Mouse (Mus musculus) embryonic facial prominence, embryonic 11.5 days (tissue): ENCODE measurements at regions not wholly inside any gene's neighbourhood (a gene's known extent, or its start where the extent isn't known, plus 50 kb on each side); places are given as distances from the start of the nearest gene placed in this dataset.

Source experiments
- ATAC-seq: fragments of 200-750 bp; cut with Nextera tagmentation; replicated peaks from 2 replicates; pipeline ENCODE4 v1.8.0; 2017; ENCODE audit warnings: low read depth; ENCODE audit not compliant: insufficient number of reproducible peaks, low FRiP score, low TSS enrichment
- DNase-seq: peaks from one replicate; pipeline ENCODE4 v3.0.0-alpha.2; 2015; ENCODE audit warnings: low spot score
- H3K27ac ChIP-seq: fragments of 300-500 bp; sonication (generic); replicated peaks from 2 replicates; pipeline ENCODE4 v1.5.1; 2014; ENCODE audit warnings: mild to moderate bottlenecking, low read depth, low read length, control low read depth
- H3K27me3 ChIP-seq: fragments of 300-500 bp; sonication (generic); 2 replicates; pipeline ENCODE4 v1.6.1; 2014; ENCODE audit warnings: mild to moderate bottlenecking, low read length, moderate library complexity, mixed read lengths; ENCODE audit not compliant: control insufficient read depth, insufficient read depth
- H3K36me3 ChIP-seq: fragments of 300-500 bp; sonication (generic); replicated peaks from 2 replicates; pipeline ENCODE4 v1.6.1; 2014; ENCODE audit warnings: low read depth, mild to moderate bottlenecking, low read length, moderate library complexity, mixed read lengths; ENCODE audit not compliant: control insufficient read depth, insufficient read depth
- H3K4me1 ChIP-seq: fragments of 300-500 bp; sonication (generic); 2 replicates; pipeline ENCODE4 v1.6.1; 2014; ENCODE audit warnings: low read length, mixed read lengths; ENCODE audit not compliant: control insufficient read depth, insufficient read depth
- H3K4me2 ChIP-seq: fragments of 300-500 bp; sonication (generic); 2 replicates; pipeline ENCODE4 v1.6.1; 2014; ENCODE audit warnings: low read depth, mild to moderate bottlenecking, control low read depth, low read length, moderate library complexity
- H3K4me3 ChIP-seq: fragments of 300-500 bp; sonication (generic); 2 replicates; pipeline ENCODE4 v1.5.1; 2014; ENCODE audit warnings: low read depth, low read length, control low read depth
- H3K9ac ChIP-seq: fragments of 300-500 bp; sonication (generic); replicated peaks from 2 replicates; pipeline ENCODE4 v1.6.1; 2014; ENCODE audit warnings: mild to moderate bottlenecking, control low read depth, low read length
- H3K9me3 ChIP-seq: fragments of 300-500 bp; sonication (generic); replicated peaks from 2 replicates; pipeline ENCODE4 v1.6.1; 2016; ENCODE audit warnings: mild to moderate bottlenecking, low read length, inconsistent platforms, mixed read lengths; ENCODE audit not compliant: control insufficient read depth
- WGBS: fragments of 180-500 bp; shearing (Covaris S2); extraction: QIAGEN DNeasy Blood & Tissue Kit; methylation state at CpG from one replicate; pipeline ENCODE4 v1.1.7; 2014; 5-methylcytosine and 5-hydroxymethylcytosine counted together

DNA sequence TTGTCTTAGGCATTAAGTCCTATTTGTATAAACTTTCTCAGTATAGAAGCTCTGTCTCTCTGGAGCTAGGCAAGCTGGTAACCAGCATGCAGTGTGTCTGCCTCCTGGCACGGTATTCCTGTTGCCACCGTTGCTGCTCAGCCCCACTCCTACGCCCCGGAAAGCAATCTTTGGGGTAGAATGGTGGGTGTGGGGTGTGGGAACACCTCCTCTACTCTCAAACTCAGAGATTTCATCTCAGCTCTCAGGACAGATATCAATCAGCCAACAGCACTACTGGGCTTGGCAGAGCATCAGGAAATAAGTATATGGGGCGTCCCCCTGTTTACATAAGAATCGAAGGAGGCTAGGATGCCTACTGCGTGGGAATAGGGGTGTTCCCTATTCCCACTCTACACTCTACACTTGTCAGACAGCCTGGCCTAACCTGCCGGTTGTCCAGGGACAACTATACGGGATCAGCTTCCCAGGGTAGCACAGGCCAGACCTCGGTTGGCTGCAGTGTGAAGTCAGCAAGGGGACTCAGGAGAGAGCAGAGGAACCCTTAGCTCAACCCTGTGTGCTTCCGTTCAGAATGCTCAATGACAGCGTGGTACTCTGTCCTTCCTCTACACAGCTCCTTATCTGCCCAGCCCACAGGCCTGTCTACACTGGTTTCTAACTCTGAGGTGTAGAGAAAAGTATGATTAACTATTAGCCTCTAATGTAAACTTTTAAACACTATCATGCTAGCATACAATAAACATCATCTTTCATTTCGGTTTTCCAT lies 167.3 kb downstream of the Snx10 start:
- Histone ChIP-seq H3K9ac (no peak overlapping the region), H3K36me3 (no peaks in the 10 kb centered on the region), H3K27ac (no peak overlapping the region), H3K4me1 (no peaks in the 10 kb centered on the region), H3K9me3 (no peaks in the 10 kb centered on the region), H3K27me3 (no peaks in the 10 kb centered on the region), H3K4me2 (no peak overlapping the region), H3K4me3 (no peak overlapping the region)
- DNase-seq (no peak), ATAC-seq (no peak)
- 89% methylated on average over 13 of the region's 13 CpGs for WGBS

DNA sequence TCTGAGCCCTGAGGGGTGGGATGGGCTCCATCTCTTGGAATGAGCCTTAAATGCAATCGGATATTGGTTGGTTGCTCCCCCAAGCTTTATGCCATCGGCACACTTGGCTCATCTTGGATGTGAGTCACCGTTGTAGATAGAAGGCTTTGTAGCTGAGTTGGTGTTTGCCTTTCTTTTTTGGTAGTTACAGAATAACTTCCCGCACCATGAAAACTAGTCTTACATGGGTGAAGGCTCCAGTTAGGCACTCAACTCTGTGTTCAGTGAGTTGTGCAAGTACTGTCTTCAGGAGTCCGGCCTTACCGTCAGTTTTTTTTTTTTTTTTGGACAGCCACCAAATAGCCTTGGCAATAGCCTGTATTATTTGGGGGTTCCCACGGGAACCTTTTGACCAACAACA lies 170.3 kb downstream of the Snx10 start:
- DNase-seq, result no peak
- Histone ChIP-seq H3K9ac (no peak overlapping the region), H3K9me3 (no peaks in the 10 kb centered on the region), H3K4me1 (no peaks in the 10 kb centered on the region), H3K4me3 (no peak overlapping the region), H3K27ac (no peak overlapping the region), H3K27me3 (no peaks in the 10 kb centered on the region), H3K36me3 (no peaks in the 10 kb centered on the region), H3K4me2 (no peak overlapping the region)
- WGBS, result 85% methylated on average over 7 of the region's 7 CpGs
- no peak for ATAC-seq

DNA sequence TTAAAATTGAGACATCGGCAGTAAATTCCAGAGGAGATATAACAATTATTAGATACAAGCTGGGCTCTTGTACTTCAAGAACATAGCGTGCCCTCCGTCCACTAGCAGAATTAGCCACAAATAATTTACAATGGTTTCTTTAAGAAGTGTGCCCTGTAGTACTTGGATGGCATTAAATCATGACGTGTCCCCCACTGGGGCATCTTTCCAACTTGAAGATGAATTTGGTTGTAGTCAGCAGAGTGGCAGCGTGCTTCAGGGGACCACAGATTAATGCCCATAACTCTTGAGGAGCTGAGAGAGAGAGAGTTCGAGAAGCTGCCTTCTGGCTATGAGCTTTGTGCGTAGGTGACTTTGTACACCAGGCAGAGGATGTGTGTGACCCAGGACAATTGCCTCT lies 172.7 kb downstream of the Snx10 start:
- Histone ChIP-seq H3K36me3 (no peaks in the 10 kb centered on the region), H3K9ac (no peak overlapping the region), H3K27ac (no peak overlapping the region), H3K9me3 (no peaks in the 10 kb centered on the region), H3K27me3 (no peaks in the 10 kb centered on the region), H3K4me2 (no peak overlapping the region), H3K4me1 (no peaks in the 10 kb centered on the region), H3K4me3 (no peak overlapping the region)
- DNase-seq, result no peak
- ATAC-seq, result no peak
- 86% methylated on average over 7 of the region's 7 CpGs for WGBS

DNA sequence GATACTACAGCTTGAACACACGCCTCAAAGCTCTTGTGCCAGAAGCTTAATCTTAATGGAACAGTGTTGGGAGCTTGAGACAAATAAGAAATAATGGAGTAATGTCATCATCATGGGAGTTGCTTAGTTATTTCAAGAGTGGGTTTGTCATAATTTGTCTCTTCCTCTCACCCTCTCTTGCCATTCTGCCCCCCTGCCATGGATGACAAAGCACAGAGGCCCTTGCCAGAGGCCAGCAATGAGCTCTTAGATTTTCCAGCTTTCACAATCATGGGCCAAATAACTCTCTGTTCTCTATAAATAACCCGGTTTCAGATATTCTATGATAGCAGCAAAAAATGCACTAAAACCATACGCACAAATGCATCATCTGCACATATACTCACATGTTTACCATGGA lies 174.1 kb downstream of the Snx10 start:
- no peak for ATAC-seq

DNA sequence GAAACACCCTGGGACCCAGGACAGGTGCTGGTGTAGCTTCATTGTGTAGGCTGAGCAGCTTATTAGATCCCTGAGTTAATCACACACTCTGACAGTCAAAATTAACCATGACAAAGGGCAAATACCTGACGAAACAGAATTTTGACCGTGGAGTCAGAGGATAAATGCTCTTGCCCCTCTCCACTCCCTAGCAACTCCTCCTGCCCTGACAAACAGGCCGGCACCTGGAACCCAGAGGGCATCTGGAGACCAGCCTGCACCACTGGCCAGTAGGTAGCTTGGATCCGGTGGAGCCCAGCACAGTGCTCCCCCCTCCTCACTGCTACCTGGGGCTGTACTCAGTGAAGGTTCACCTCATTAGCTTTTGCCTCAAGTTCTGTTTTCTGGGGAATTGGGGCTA lies 174.5 kb downstream of the Snx10 start:
- no peak overlapping the region for H3K4me2 ChIP-seq
- H3K27ac ChIP-seq, result no peak overlapping the region
- H3K27me3 ChIP-seq, result no peaks in the 10 kb centered on the region
- H3K9me3 ChIP-seq, result no peaks in the 10 kb centered on the region
- no peaks in the 10 kb centered on the region for H3K36me3 ChIP-seq
- no peak overlapping the region for H3K4me3 ChIP-seq
- no peak for DNase-seq
- no peaks in the 10 kb centered on the region for H3K4me1 ChIP-seq
- no peak for ATAC-seq
- no peak overlapping the region for H3K9ac ChIP-seq
- WGBS, result 67% methylated on average over 4 of the region's 4 CpGs

More for the DNA sequence above, 174.1 kb downstream of the Snx10 start:
- DNase-seq, result no peak
- Histone ChIP-seq H3K4me3 (no peak overlapping the region), H3K9me3 (no peaks in the 10 kb centered on the region), H3K27ac (no peak overlapping the region), H3K36me3 (no peaks in the 10 kb centered on the region), H3K4me2 (no peak overlapping the region), H3K9ac (no peak overlapping the region), H3K27me3 (no peaks in the 10 kb centered on the region), H3K4me1 (no peaks in the 10 kb centered on the region)
- 84% methylated on average over 3 of the region's 3 CpGs for WGBS

DNA sequence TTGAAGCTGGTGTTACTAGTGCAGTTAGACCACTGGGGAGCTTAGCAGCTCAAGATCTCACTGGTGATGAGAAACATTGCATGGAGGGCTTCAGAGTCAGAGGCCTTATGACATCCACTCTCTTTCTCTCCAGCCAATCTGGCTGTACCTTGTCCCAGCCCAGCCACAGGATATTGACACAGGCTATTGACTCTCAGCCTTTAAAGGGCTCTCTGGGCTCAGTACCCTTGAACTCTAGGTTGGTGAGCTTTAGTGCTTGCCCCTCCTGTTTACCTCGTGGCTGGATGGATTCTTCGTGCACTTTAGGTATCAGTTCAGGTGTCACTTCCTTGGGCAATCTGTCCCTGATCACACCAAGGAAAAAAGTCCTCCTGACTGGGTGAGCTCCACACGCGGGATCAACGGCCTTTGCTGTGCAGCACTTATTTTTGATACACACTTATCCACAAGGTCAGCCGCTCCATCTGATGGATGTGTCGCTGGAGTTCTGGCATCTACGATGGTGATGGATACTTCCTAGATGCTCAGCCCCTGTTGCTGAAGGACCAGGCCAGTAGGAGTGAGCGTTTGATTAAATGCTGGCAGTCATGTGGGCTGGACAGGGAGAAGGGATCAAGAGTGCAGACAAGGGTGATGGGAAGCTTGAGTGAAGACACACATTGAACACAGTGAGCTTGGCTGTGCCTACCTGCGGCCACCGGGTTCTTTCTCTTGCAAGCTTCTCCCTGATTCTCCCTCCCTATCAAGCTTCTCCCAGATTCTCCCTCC lies 177.7 kb downstream of the Snx10 start:
- Histone ChIP-seq H3K4me3 (no peak overlapping the region), H3K36me3 (no peaks in the 10 kb centered on the region), H3K27ac (no peak overlapping the region), H3K9me3 (no peaks in the 10 kb centered on the region), H3K27me3 (no peaks in the 10 kb centered on the region), H3K9ac (no peak overlapping the region), H3K4me2 (no peak overlapping the region), H3K4me1 (no peaks in the 10 kb centered on the region)
- no peak for ATAC-seq
- DNase-seq, result no peak
- WGBS, result 90% methylated on average over 11 of the region's 11 CpGs

DNA sequence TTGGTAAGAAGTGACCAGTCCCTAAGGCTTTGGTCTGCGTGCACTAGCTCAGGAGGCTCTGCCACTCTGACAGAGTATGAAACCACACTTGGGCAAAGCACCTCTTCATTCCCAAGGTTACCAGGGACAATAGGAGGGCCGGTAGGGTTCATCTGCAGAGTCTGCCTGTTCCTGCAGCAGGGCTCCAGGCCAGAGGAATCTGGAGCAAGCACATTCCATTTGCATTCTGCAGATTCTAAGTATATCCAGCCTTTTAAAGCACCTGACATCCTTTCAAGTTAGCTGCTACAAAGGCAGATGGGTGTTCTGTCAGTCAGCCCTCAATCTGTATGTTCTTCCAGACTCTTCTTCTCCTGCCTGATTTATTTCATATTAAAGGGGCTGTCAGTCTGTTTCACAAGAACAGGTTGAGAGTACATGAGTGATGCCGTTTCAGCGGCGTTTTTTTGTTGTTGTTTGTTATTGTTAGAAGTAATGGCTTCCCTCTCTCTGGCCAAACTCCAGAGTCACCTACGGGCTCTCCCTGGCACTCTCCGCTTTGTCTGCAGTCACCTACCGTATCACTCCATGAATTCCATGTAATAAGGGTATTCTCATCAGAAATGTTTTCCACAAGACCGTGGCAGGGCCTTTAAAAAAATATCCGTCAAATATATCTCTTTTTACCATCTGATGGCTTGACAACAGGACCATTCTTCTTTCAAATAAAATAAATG lies 178.9 kb downstream of the Snx10 start:
- ATAC-seq, result no peak
- H3K4me2 ChIP-seq, result no peak overlapping the region
- H3K4me3 ChIP-seq, result no peak overlapping the region
- no peak overlapping the region for H3K9ac ChIP-seq
- H3K27ac ChIP-seq, result no peak overlapping the region
- no peaks in the 10 kb centered on the region for H3K27me3 ChIP-seq
- no peaks in the 10 kb centered on the region for H3K36me3 ChIP-seq
- H3K9me3 ChIP-seq, result no peaks in the 10 kb centered on the region
- no peaks in the 10 kb centered on the region for H3K4me1 ChIP-seq
- no peak for DNase-seq
- 83% methylated on average over 10 of the region's 10 CpGs for WGBS

DNA sequence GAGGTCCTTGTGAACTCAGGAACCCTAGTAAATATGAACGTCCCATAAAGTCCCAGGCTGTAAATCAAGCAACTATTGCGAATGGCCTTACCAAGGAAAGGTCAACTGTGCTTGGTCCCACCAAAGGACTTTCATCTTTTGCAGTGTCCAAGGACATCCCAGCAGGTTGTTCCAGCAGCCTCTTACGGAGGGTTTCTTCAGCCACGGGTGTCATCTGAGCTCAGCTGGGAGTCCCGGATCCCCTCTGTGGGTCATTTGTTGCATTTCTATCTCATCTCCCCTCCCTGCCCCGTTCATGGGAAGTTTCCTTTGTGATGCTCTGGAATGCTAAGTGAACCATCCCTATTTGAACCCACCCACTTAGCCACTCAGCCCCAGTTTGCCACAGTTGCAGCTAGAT lies 184.3 kb downstream of the Snx10 start:
- Histone ChIP-seq H3K36me3 (no peaks in the 10 kb centered on the region), H3K9ac (no peak overlapping the region), H3K4me1 (no peaks in the 10 kb centered on the region), H3K9me3 (no peaks in the 10 kb centered on the region), H3K27ac (no peak overlapping the region), H3K4me3 (no peak overlapping the region), H3K4me2 (no peak overlapping the region), H3K27me3 (no peaks in the 10 kb centered on the region)
- WGBS, result 49% methylated on average over 6 of the region's 6 CpGs
- DNase-seq, result no peak
- ATAC-seq, result no peak
